Mouse (Mus musculus): Measurements from ENCODE around the gene Lancl3. TPM values are rescaled to one million over a fixed set of nuclear protein-coding genes. Genes with fewer than 3 reads are reported as not detected.
"Not testable (repeated sequence)": the region's sequence is repeated elsewhere in the genome, so short reads cannot be mapped to it uniquely, and the experiment has no call there.

Gene Lancl3
- polyA plus RNA-seq, 1 experiment = 2.9 TPM

DNA sequence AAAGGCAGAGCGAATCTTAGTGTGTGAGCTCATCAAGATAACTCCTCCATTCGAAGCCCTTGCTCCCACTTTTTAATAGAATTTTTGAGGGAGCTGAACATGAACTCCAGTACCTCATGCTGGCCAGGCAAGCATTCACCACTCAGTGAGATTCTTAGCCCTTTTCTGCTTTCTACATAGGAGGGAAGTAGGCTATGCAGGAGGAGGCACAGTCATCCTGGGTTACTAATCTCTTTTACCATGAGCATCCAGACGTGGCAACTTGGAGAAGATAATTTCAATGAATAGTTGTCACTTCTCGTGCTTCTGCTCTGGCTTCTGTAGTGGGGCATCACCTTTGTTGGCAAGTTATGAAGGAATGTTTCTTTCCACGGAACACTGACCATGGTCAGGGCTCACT, 57.1 kb downstream of the Lancl3 start, which contains the start of gene Gm14862:
Gm14862 (minus strand) TSS at position 134 of the 400 bp plus-strand sequence.
- Histone ChIP-seq H3K4me1 (ENCODE audit: control insufficient read depth, insufficient read depth, low read length) (no peaks in the 10 kb centered on the region), H3K27ac (ENCODE audit: insufficient read depth, low read length) (no peak within 1 kb of the TSS), H3K4me3 (ENCODE audit: insufficient read depth, low read length) (no peak within 1 kb of the TSS)
- TF ChIP-seq CTCF (IDR thresholded peaks at IDR 0.05; ENCODE audit: borderline replicate concordance, insufficient read depth, low read length) = no peak
- no peak for TF ChIP-seq POLR2A (IDR thresholded peaks at IDR 0.05; ENCODE audit: low read depth, low read length)

DNA sequence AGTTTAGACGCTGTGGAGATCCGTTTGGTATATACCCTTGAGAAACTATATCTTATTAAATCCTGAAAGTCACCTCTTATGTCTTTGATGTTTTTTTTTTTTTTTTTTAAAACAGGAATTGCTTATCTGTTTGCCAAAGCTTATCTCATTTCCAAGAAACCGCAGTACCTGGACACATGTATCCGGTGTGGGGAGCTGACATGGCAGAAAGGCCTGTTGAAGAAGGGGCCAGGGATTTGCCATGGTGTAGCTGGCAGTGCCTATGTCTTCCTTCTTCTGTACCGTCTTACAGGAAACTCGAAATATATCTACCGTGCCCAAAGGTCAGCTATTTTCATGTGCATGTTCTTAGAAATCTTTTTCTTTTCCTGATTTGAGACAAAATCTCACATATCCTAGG, 58.1 kb downstream of the Lancl3 start:
- H3K27ac ChIP-seq (ENCODE audit: insufficient read depth, low read length) = no peak overlapping the region
- H3K4me3 ChIP-seq (ENCODE audit: insufficient read depth, low read length) = no peak overlapping the region
- no peaks in the 10 kb centered on the region for H3K4me1 ChIP-seq (ENCODE audit: control insufficient read depth, insufficient read depth, low read length)
- no peak for TF ChIP-seq POLR2A (IDR thresholded peaks at IDR 0.05; ENCODE audit: low read depth, low read length)

DNA sequence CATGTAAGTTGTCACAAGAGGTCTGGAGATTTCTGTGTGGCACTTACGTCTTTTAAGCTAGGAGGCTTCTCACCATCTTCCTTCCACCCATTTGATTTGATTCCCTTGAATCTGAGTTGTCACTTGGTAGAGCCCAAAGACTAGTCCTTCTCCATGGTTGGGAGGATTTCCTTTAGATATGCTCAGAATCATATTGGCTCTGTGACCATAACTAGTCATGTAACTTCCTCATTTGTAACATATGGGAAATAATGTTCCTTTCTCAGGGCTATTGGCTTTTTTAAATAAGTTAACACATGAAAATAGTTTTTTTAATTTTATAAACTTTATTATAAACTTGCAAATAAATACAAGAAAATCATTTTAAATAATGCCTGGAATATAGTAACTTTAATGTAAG, 59.6 kb downstream of the Lancl3 start:
- no peak overlapping the region for H3K27ac ChIP-seq (ENCODE audit: insufficient read depth, low read length)
- TF ChIP-seq CTCF (IDR thresholded peaks at IDR 0.05; ENCODE audit: borderline replicate concordance, insufficient read depth, low read length) = no peak
- TF ChIP-seq POLR2A (IDR thresholded peaks at IDR 0.05; ENCODE audit: low read depth, low read length) = no peak
- H3K4me3 ChIP-seq (ENCODE audit: insufficient read depth, low read length) = no peak overlapping the region
- no peaks in the 10 kb centered on the region for H3K4me1 ChIP-seq (ENCODE audit: control insufficient read depth, insufficient read depth, low read length)

DNA sequence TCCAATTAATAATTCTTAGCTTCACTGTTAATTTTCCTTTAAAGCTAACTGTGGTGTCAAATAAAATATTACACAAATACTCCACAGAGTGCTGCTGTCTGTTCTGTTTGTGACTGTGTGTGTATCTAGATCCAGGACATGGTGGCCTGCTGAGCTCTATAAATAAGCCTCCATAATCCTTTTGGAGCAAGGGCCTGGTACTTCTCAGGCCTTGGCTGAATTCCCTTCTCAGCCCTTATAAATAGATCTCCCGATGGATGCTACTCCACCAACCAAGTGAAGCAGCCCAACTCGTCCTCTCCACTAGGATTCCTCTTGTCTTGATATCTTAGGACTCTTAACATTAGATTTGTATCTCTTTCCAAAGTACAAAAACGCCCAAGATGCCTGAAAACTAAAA, 71.4 kb downstream of the Lancl3 start:
- H3K4me1 ChIP-seq (ENCODE audit: control insufficient read depth, insufficient read depth, low read length) = no peaks in the 10 kb centered on the region
- H3K27ac ChIP-seq (ENCODE audit: insufficient read depth, low read length) = no peak overlapping the region
- no peak overlapping the region for H3K4me3 ChIP-seq (ENCODE audit: insufficient read depth, low read length)
- no peak for TF ChIP-seq POLR2A (IDR thresholded peaks at IDR 0.05; ENCODE audit: low read depth, low read length)
- TF ChIP-seq CTCF (IDR thresholded peaks at IDR 0.05; ENCODE audit: borderline replicate concordance, insufficient read depth, low read length) = no peak

DNA sequence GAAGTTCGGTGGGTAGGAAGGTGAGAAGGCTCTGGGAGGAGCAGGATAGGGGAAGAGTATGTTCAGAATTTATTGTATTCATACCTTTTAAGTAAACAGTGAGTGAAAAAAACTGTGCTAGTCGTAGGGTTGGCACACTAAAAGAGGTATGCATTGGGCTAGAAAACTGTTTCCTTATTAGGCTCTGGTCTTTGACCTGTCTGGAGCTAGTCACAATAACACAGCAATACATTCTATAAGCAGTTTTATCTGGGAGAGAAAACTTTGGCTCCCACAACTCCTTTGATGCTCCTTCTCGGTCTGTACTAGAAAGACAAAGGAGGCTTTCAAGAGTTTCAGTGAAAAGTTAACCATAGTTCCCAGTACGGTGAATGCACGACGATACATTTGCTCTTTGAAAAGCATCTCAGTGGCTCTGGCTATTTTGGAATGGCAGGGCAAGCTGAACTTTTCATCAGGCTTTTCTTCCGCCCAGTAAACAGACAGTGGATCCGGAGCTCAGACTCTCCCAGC, 72.3 kb downstream of the Lancl3 start:
- Histone ChIP-seq H3K27ac (ENCODE audit: insufficient read depth, low read length) (peak overlapping the region; percentile 47; the same call in 1 of the 2 replicates), H3K4me3 (ENCODE audit: insufficient read depth, low read length) (peak overlapping the region; percentile 58), H3K4me1 (ENCODE audit: control insufficient read depth, insufficient read depth, low read length) (no peaks in the 10 kb centered on the region)
- TF ChIP-seq POLR2A (IDR thresholded peaks at IDR 0.05; ENCODE audit: low read depth, low read length) (no peak), CTCF (IDR thresholded peaks at IDR 0.05; ENCODE audit: borderline replicate concordance, insufficient read depth, low read length) (no peak)

DNA sequence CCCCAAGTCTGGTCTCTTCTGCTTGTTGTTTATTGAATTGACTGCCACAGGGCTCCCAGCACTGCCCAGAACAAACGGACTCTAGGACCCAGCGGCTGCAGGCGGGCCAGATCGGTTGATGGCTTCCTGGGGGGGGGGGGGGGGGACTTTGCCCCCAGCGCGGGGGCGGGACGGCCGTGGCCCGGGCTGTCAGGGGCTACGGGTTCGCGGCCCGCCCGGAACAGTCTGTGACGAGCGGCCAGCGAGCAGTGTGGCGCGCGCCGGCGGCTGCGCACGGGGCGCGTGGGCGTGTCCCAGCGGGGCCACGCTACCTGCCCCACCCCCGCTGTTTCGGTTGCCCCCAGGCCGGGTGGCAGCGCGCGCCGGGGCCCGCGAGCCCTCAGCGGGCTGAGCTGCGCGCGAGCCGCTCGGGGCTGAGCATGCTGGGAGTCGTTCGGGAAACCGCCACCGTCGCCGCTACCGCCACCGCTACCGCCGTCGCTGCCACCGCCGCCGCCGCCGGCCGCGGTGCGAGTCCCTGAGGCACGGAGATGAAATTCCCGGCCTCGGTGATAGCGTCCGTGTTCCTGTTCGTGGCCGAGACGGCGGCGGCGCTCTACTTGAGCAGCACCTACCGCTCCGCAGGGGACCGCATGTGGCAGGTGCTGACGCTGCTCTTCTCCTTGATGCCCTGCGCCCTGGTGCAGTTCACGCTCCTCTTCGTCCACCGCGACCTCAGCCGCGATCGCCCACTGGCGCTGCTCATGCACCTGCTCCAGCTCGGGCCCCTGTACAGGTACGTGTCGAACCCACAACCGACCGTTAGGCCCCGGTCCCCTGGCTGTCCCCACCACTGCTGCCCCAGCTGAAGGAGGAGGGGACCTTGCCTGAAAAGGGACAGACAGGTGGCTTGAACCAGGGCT, 73.0 kb downstream of the Lancl3 start, which contains the start of gene Xk:
Xk (plus strand) TSS at position 297 of the 902 bp plus-strand sequence.
- Histone ChIP-seq H3K27ac (ENCODE audit: insufficient read depth, low read length) (peak within 1 kb of the TSS; percentile 47; the same call in 1 of the 2 replicates), H3K4me1 (ENCODE audit: control insufficient read depth, insufficient read depth, low read length) (no peaks in the 10 kb centered on the region), H3K4me3 (ENCODE audit: insufficient read depth, low read length) (peak within 1 kb of the TSS; percentile 58)
- 0 out of 2 replicates have a peak, but pooled peaks have one; percentile 8 for TF ChIP-seq POLR2A (IDR thresholded peaks at IDR 0.05; ENCODE audit: low read depth, low read length)
- no peak for TF ChIP-seq CTCF (IDR thresholded peaks at IDR 0.05; ENCODE audit: borderline replicate concordance, insufficient read depth, low read length)

DNA sequence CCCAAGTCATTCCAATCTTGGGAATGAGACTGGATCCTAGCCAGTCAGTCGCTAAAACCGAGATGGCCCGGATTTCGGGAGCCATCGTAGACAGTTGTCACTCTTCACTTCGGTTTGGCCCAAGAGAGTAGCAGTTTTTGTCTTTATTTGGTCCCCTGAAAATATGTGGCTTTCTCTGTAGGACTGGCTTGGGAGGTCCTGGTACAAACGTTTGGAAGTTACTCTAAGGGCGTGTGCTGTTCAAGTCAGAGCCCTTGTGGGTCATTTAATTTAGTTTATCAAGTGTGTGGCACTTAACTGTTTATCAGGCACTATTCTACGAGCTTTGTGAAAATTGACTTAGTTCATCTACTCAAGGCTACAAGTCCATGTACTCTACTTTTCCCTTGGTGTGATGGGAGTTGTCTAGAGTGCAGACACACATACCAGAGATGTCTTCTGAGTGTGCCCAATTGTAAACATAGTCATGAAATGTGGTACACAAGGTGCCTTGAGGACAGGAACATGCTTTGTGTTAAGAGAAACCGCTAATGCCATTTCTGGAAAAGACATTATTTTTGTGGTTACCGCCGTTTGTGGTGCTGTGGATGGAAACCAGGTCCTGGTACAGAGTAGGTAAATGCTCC, 73.8 kb downstream of the Lancl3 start:
- H3K4me3 ChIP-seq (ENCODE audit: insufficient read depth, low read length) = peak overlapping the region; percentile 37; the same call in 1 of the 2 replicates
- TF ChIP-seq POLR2A (IDR thresholded peaks at IDR 0.05; ENCODE audit: low read depth, low read length) (no peak), CTCF (IDR thresholded peaks at IDR 0.05; ENCODE audit: borderline replicate concordance, insufficient read depth, low read length) (no peak)
- no peaks in the 10 kb centered on the region for H3K4me1 ChIP-seq (ENCODE audit: control insufficient read depth, insufficient read depth, low read length)
- no peak overlapping the region for H3K27ac ChIP-seq (ENCODE audit: insufficient read depth, low read length)

DNA sequence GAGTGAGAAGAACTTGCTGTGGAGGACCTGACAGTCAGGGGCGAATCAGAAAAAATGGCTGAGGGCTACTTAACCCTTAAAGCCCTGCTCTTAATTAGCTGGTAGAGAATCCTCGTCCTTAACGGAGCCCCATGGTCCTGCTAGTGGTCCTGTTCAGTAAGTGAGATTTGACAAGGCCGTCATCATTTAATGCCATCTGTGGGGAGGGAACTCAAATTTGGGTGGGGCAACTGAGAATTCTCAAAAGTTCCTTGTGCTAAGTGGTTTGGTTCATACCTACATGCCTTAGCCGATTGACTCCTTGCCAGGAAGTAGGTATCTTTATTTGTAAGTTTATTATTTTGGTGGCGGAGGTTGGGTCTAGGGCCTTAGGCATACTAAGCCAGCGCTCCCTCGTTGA, 74.6 kb downstream of the Lancl3 start:
- TF ChIP-seq POLR2A (IDR thresholded peaks at IDR 0.05; ENCODE audit: low read depth, low read length) (no peak), CTCF (IDR thresholded peaks at IDR 0.05; ENCODE audit: borderline replicate concordance, insufficient read depth, low read length) (no peak)
- Histone ChIP-seq H3K4me3 (ENCODE audit: insufficient read depth, low read length) (no peak overlapping the region), H3K4me1 (ENCODE audit: control insufficient read depth, insufficient read depth, low read length) (no peaks in the 10 kb centered on the region), H3K27ac (ENCODE audit: insufficient read depth, low read length) (no peak overlapping the region)

DNA sequence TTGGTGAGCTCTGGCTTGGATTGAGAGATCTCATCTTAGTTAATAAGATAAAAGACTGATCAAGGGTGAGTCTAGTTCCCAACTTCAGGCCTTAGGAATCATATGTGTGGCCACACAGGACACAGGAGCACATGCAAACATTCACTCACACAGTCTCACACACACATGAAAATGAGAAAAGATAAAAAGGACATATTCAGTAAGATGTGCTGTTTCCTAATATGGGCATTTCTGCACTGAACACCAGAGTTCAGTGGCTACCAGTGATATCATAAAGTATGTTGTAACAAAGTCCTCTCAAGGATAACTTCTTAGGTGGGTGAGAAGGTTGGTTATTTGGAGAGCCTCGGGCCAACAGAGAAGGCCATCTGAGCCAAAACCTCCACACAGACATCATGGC, 83.8 kb downstream of the Lancl3 start, which contains the start of gene H2al1m:
H2al1m (plus strand) TSS at position 301 of the 400 bp plus-strand sequence.
- H3K27ac ChIP-seq (ENCODE audit: insufficient read depth, low read length); H3K4me3 ChIP-seq (ENCODE audit: insufficient read depth, low read length); H3K4me1 ChIP-seq (ENCODE audit: control insufficient read depth, insufficient read depth, low read length): not testable (repeated sequence)

DNA sequence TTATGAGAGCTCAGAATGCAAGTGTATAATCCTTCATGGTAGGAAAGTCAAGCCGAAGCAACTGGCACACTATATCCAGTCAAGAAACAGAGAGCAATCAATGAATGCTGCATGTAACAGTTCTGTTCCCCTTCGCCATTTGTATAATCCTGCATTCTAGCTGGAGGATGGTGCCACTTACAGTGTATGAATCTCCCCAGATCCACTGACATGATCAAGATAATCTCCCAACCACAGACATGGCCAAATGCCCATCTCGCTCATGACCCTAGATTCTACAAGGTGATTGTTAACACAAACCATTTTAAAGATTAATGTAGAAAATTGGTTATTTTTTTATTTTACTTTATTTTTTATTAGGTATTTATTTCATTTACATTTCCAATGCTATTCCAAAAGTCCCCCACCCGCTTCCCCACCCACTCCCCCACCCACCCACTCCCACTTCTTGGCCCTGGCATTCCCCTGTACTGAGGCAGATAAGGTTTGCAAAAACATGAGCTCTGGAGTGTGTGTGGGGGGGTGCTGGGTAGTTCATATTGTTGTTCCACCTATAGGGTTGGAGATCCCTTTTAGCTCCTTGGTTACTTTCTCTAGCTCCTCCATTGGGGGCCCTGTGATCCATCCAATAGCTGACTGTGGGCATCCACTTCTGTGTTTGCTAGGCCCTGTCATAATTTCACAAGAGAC, 93.6 kb downstream of the Lancl3 start:
- H3K27ac ChIP-seq (ENCODE audit: insufficient read depth, low read length); H3K4me3 ChIP-seq (ENCODE audit: insufficient read depth, low read length); H3K4me1 ChIP-seq (ENCODE audit: control insufficient read depth, insufficient read depth, low read length): not testable (repeated sequence)

Measured in embryonic fibroblast, embryonic 13.5 days (primary cell).